Mouse (Mus musculus) left cerebral cortex, postnatal 4 days (tissue): ENCODE data around the gene Foxr2. TPM values are rescaled to one million over a fixed set of nuclear protein-coding genes. Genes with fewer than 3 reads are reported as not detected.

Source experiments
- DNase-seq: peaks from one replicate; pipeline ENCODE4 v3.0.0-alpha.2; 2022
- intact Hi-C: fragments of 180-260 bp; cut with DNase I; formaldehyde crosslinking; loops from one replicate; pipeline ENCODE4 v1.15.1; 2025
- total RNA-seq, 2 experiments: library from RNA; stranded (reverse); gene quantifications; 2 replicates each; pipeline ENCODE4 v1.2.3; 2021

Foxr2 gene
- total RNA-seq = under 1 TPM; 0.46 to 0.70 TPM

- intact Hi-C loops = no loop called here
- no peak for DNase-seq
These were observed at the start of gene Foxr2 for GRCm38 (mm10) chrX:153118486-153118885. Gene Foxr2, plus strand, starts transcription at chrX:153118786.

- intact Hi-C loops = no loop called here
- no peak for DNase-seq
These were observed 427 bp downstream of the Foxr2 start for GRCm38 (mm10) chrX:153119013-153119412.

DNA sequence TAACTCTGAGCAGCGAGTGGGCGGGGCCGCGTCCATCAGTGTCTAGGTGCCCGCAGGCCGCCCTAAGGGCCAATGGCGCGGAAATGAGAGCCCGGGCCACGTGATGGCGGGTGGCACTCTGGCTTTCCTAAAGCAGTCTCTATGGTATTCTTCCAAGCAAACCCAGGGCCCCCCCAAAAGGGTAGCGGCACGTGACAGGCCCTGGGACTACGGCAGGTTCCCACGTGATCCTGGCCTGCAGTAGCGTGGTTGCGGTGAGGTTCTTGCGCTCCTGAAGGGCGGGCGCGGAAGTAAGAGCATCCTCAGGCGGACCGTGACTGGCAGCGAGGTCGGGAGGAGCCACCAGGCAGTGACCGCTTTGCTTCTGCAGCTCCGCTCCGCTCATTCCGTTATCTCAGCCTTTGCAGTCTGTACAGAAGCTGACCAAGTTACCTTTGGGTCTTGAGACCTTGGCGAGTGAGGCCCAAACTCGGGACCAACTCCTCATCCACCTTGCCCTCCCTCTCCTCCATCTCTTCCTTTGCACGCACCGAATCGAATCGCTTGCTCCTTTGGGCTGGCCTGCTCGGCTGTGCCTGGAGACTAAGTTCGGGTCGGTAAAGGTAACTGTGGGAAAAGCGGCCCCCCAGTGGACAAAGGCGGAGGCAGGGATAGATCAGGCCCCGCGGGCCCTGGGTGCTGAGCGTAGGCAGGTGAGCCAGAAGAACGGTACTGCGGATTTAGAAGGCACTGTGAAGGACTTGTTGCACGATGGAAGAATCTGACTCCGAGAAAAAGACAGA lies 21.3 kb downstream of the Foxr2 start, which contains the start of gene Rragb:
Gene Rragb (plus strand): TSS at position 248 of the 782 bp plus-strand sequence.
- intact Hi-C loops = loop anchor here (10.0 kb wide), 1 partner anchor 215 kb away; no protein-coding TSS in a partner anchor
- DNase-seq = peak; percentile 85

GRCm38 (mm10) chrX:153142656-153143055 lies 24.1 kb downstream of the Foxr2 start:
- intact Hi-C loops = loop anchor here (10.0 kb wide), 1 partner anchor 218 kb away; no protein-coding TSS in a partner anchor
- DNase-seq = no peak

DNA sequence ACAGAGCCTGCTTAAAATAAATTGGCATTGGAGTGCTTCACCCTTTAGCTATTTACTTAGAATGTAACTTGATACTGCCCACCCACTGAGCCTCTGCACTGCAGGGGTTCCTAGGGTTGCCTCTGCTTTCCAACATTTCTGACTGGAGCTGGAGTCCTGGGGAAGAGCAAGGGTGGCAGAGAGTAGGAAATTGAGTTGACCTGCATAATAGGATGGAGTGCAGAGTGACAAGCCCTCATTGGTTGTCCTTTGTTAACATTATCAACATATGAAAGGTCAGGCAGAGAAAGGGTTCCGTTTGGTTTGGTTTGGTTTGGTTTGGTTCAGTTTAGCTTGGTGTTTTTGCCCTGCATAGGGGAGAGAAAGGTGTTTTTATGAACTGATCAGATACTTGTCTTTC lies 33.2 kb downstream of the Foxr2 start:
- DNase-seq = no peak
- intact Hi-C loops = loop anchor here (10.0 kb wide), 2 partner anchors 213 to 553 kb away; no protein-coding TSS in a partner anchor

- intact Hi-C loops = loop anchor here (10.0 kb wide), 2 partner anchors 209 to 549 kb away; no protein-coding TSS in a partner anchor
- DNase-seq = peak; percentile 17
These were observed 36.7 kb downstream of the Foxr2 start for GRCm38 (mm10) chrX:153155322-153155721.

GRCm38 (mm10) chrX:153174786-153175185 lies 56.2 kb downstream of the Foxr2 start:
- intact Hi-C loops = no loop called here
- DNase-seq = peak; percentile 2

- DNase-seq = no peak
- intact Hi-C loops = no loop called here
These were observed 63.6 kb downstream of the Foxr2 start for GRCm38 (mm10) chrX:153182221-153182620.

Other genes with a start within 250 kb of the Foxr2 start
- 1 to 10 TPM; 2.8 to 3.3 TPM for gene Usp51, start 112.3 kb upstream of the Foxr2 start, total RNA-seq
- gene Mageh1, start 81.2 kb upstream of the Foxr2 start, total RNA-seq = 10 to 100 TPM; 65.2 to 73.0 TPM
- gene Rragb, start 21.2 kb downstream of the Foxr2 start, total RNA-seq = 10 to 100 TPM; 60.3 to 65.6 TPM
- 10 to 100 TPM; 32.0 to 39.1 TPM for gene Klf8, start 118.7 kb downstream of the Foxr2 start, total RNA-seq